Mouse (Mus musculus): ENCODE results near the gene Mlip. TPM values are rescaled to one million over a fixed set of nuclear protein-coding genes. Genes with fewer than 3 reads are reported as not detected.
A peak's percentile ranks its signal among the peaks of the same experiment; 100 is the strongest.

Gene Mlip
- total RNA-seq, 1 experiment, result not detected

GRCm38 (mm10) chr9:77391248-77391647, 38.5 kb upstream of the Mlip start:
- Histone ChIP-seq H3K4me3 (ENCODE audit: insufficient read depth in 1 of 2, low read depth in 1 of 2, low read length in 2 of 2, poor library complexity in 1 of 2, severe bottlenecking in 1 of 2) (no peak overlapping the region), H3K9me3 (ENCODE audit: control insufficient read depth, insufficient read depth, low read depth, low read length) (no peaks in the 10 kb centered on the region), H3K36me3 (ENCODE audit: control insufficient read depth, insufficient read depth, low read length, poor library complexity, severe bottlenecking) (no peaks in the 10 kb centered on the region), H3K27ac (ENCODE audit: insufficient read depth, low read depth, low read length, poor library complexity, severe bottlenecking) (no peak overlapping the region), H3K9ac (ENCODE audit: insufficient read depth, low read depth, low read length, poor library complexity, severe bottlenecking) (no peak overlapping the region), H3K4me1 (ENCODE audit: control insufficient read depth in 2 of 2, insufficient read depth in 2 of 2, low read length in 2 of 2, poor library complexity in 1 of 2) (peaks cover 0 to under 1% of the 10 kb centered on the region in 2 experiments; a peak in 1 of 4 replicates)
- in situ Hi-C loops (cut with MboI; ENCODE audit: low sequenced_read_pairs in 2 of 2, unreplicated experiment in 2 of 2), result no loop called here
- no peak for TF ChIP-seq HCFC1 (IDR thresholded peaks at IDR 0.05; ENCODE audit: borderline replicate concordance, insufficient read depth, low read length)
- TF ChIP-seq CHD2 (IDR thresholded peaks at IDR 0.05; ENCODE audit: low read depth, low read length), result no peak
- no peak for TF ChIP-seq ZNF384 (IDR thresholded peaks at IDR 0.05; ENCODE audit: low read depth, low read length)
- TF ChIP-seq MAFK (IDR thresholded peaks at IDR 0.05; ENCODE audit: insufficient read depth, low read depth, low read length), result no peak
- no peak for TF ChIP-seq ZC3H11A (IDR thresholded peaks at IDR 0.05; ENCODE audit: borderline replicate concordance, low read depth, low read length)
- no peak for DNase-seq (ENCODE audit: low read depth, low spot score)

DNA sequence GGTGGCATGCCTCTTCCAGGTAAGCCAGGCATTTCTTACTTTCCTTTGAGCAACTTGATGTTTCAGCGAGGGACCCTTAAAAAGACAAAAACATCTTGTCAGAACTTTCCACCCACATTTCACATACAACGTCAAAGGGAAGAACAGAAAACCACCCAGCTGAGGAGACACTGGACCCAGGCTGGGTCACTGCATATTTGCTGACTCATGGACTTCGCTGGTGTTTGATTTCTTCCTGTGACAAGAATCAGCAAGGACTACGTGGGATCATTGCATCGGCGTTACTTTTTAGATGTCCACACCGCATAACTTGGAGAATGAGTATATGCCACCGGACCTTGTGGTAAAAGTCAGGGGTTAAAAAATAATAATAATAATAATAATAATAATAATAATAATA, 36.2 kb upstream of the Mlip start:
- H3K4me1 ChIP-seq (ENCODE audit: control insufficient read depth in 2 of 2, insufficient read depth in 2 of 2, low read length in 2 of 2, poor library complexity in 1 of 2), result no peaks in the 10 kb centered on the region
- no peaks in the 10 kb centered on the region for H3K36me3 ChIP-seq (ENCODE audit: control insufficient read depth, insufficient read depth, low read length, poor library complexity, severe bottlenecking)
- H3K4me3 ChIP-seq (ENCODE audit: insufficient read depth in 1 of 2, low read depth in 1 of 2, low read length in 2 of 2, poor library complexity in 1 of 2, severe bottlenecking in 1 of 2), result no peak overlapping the region
- no peak overlapping the region for H3K9ac ChIP-seq (ENCODE audit: insufficient read depth, low read depth, low read length, poor library complexity, severe bottlenecking)
- TF ChIP-seq CHD2 (IDR thresholded peaks at IDR 0.05; ENCODE audit: low read depth, low read length) (no peak), ZNF384 (IDR thresholded peaks at IDR 0.05; ENCODE audit: low read depth, low read length) (no peak), HCFC1 (IDR thresholded peaks at IDR 0.05; ENCODE audit: borderline replicate concordance, insufficient read depth, low read length) (no peak), MAFK (IDR thresholded peaks at IDR 0.05; ENCODE audit: insufficient read depth, low read depth, low read length) (peak; percentile 70)
- H3K9me3 ChIP-seq (ENCODE audit: control insufficient read depth, insufficient read depth, low read depth, low read length), result no peaks in the 10 kb centered on the region
- in situ Hi-C loops (cut with MboI; ENCODE audit: low sequenced_read_pairs in 2 of 2, unreplicated experiment in 2 of 2), result no loop called here
- DNase-seq (ENCODE audit: low read depth, low spot score), result no peak
- no peak overlapping the region for H3K27ac ChIP-seq (ENCODE audit: insufficient read depth, low read depth, low read length, poor library complexity, severe bottlenecking)

DNA sequence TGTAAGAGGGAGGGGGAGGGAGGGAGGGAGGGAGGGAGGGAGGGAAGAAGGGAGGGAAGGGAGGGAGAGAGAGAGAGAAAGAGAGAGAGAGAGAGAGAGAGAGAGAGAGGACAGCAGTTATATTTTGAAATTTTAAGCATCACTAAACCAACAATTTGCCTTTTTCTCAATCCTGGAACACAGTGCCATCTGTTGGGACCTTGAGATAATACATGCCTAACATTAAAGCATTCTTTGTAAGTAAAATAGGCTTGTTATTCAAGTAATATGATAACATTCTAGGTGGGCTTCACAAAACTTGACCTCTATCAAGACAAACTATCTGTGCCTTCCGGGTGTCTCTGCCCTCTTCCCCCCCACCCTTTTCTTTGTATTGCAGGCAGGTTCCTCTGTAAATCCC, 34.0 kb upstream of the Mlip start:
- no peak for DNase-seq (ENCODE audit: low read depth, low spot score)

DNA sequence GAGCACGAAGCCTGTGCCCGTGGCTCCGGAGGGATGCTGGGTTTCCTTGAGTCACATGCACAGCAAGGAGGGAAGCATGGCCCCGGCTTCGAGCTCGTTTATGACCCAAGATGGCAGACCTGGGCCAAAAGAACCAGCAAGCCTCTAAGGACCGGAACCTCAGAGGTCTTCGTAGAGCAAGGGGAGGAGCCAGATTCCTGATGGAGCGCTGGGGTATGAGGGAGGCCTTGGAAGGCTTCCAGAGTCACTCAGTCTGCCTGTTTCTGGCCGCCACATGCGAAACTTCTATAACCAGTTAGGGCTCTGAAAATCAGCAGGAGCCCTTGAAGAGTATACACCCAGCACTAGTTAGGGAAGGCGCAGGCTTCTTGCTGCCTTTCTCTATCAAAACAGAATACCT, 32.8 kb upstream of the Mlip start:
- H3K27ac ChIP-seq (ENCODE audit: insufficient read depth, low read depth, low read length, poor library complexity, severe bottlenecking), result no peak overlapping the region
- no peak overlapping the region for H3K9ac ChIP-seq (ENCODE audit: insufficient read depth, low read depth, low read length, poor library complexity, severe bottlenecking)
- H3K4me1 ChIP-seq (ENCODE audit: control insufficient read depth in 2 of 2, insufficient read depth in 2 of 2, low read length in 2 of 2, poor library complexity in 1 of 2), result no peaks in the 10 kb centered on the region
- no peak overlapping the region for H3K4me3 ChIP-seq (ENCODE audit: insufficient read depth in 1 of 2, low read depth in 1 of 2, low read length in 2 of 2, poor library complexity in 1 of 2, severe bottlenecking in 1 of 2)
- in situ Hi-C loops (cut with MboI; ENCODE audit: low sequenced_read_pairs in 2 of 2, unreplicated experiment in 2 of 2), result no loop called here
- H3K9me3 ChIP-seq (ENCODE audit: control insufficient read depth, insufficient read depth, low read depth, low read length), result no peaks in the 10 kb centered on the region
- DNase-seq (ENCODE audit: low read depth, low spot score), result no peak
- H3K36me3 ChIP-seq (ENCODE audit: control insufficient read depth, insufficient read depth, low read length, poor library complexity, severe bottlenecking), result no peaks in the 10 kb centered on the region
- TF ChIP-seq HCFC1 (IDR thresholded peaks at IDR 0.05; ENCODE audit: borderline replicate concordance, insufficient read depth, low read length) (no peak), CHD2 (IDR thresholded peaks at IDR 0.05; ENCODE audit: low read depth, low read length) (no peak), ZC3H11A (IDR thresholded peaks at IDR 0.05; ENCODE audit: borderline replicate concordance, low read depth, low read length) (no peak), MAFK (IDR thresholded peaks at IDR 0.05; ENCODE audit: insufficient read depth, low read depth, low read length) (no peak), ZNF384 (IDR thresholded peaks at IDR 0.05; ENCODE audit: low read depth, low read length) (no peak)

More for the DNA sequence above, 34.0 kb upstream of the Mlip start:
- H3K4me3 ChIP-seq (ENCODE audit: insufficient read depth in 1 of 2, low read depth in 1 of 2, low read length in 2 of 2, poor library complexity in 1 of 2, severe bottlenecking in 1 of 2), result no peak overlapping the region
- TF ChIP-seq MAFK (IDR thresholded peaks at IDR 0.05; ENCODE audit: insufficient read depth, low read depth, low read length), result no peak
- TF ChIP-seq ZNF384 (IDR thresholded peaks at IDR 0.05; ENCODE audit: low read depth, low read length), result no peak
- TF ChIP-seq CHD2 (IDR thresholded peaks at IDR 0.05; ENCODE audit: low read depth, low read length), result no peak
- no peak for TF ChIP-seq HCFC1 (IDR thresholded peaks at IDR 0.05; ENCODE audit: borderline replicate concordance, insufficient read depth, low read length)
- no peak for TF ChIP-seq ZC3H11A (IDR thresholded peaks at IDR 0.05; ENCODE audit: borderline replicate concordance, low read depth, low read length)
- no peaks in the 10 kb centered on the region for H3K36me3 ChIP-seq (ENCODE audit: control insufficient read depth, insufficient read depth, low read length, poor library complexity, severe bottlenecking)
- no peaks in the 10 kb centered on the region for H3K4me1 ChIP-seq (ENCODE audit: control insufficient read depth in 2 of 2, insufficient read depth in 2 of 2, low read length in 2 of 2, poor library complexity in 1 of 2)
- H3K9ac ChIP-seq (ENCODE audit: insufficient read depth, low read depth, low read length, poor library complexity, severe bottlenecking), result no peak overlapping the region
- H3K9me3 ChIP-seq (ENCODE audit: control insufficient read depth, insufficient read depth, low read depth, low read length), result no peaks in the 10 kb centered on the region
- in situ Hi-C loops (cut with MboI; ENCODE audit: low sequenced_read_pairs in 2 of 2, unreplicated experiment in 2 of 2), result no loop called here
- no peak overlapping the region for H3K27ac ChIP-seq (ENCODE audit: insufficient read depth, low read depth, low read length, poor library complexity, severe bottlenecking)

GRCm38 (mm10) chr9:77384651-77385050, 31.9 kb upstream of the Mlip start:
- no peaks in the 10 kb centered on the region for H3K4me1 ChIP-seq (ENCODE audit: control insufficient read depth in 2 of 2, insufficient read depth in 2 of 2, low read length in 2 of 2, poor library complexity in 1 of 2)
- no peaks in the 10 kb centered on the region for H3K9me3 ChIP-seq (ENCODE audit: control insufficient read depth, insufficient read depth, low read depth, low read length)
- H3K9ac ChIP-seq (ENCODE audit: insufficient read depth, low read depth, low read length, poor library complexity, severe bottlenecking), result no peak overlapping the region
- no peak for DNase-seq (ENCODE audit: low read depth, low spot score)
- no peak overlapping the region for H3K27ac ChIP-seq (ENCODE audit: insufficient read depth, low read depth, low read length, poor library complexity, severe bottlenecking)
- in situ Hi-C loops (cut with MboI; ENCODE audit: low sequenced_read_pairs in 2 of 2, unreplicated experiment in 2 of 2), result no loop called here
- H3K4me3 ChIP-seq (ENCODE audit: insufficient read depth in 1 of 2, low read depth in 1 of 2, low read length in 2 of 2, poor library complexity in 1 of 2, severe bottlenecking in 1 of 2), result no peak overlapping the region
- H3K36me3 ChIP-seq (ENCODE audit: control insufficient read depth, insufficient read depth, low read length, poor library complexity, severe bottlenecking), result no peaks in the 10 kb centered on the region
- TF ChIP-seq HCFC1 (IDR thresholded peaks at IDR 0.05; ENCODE audit: borderline replicate concordance, insufficient read depth, low read length) (no peak), ZNF384 (IDR thresholded peaks at IDR 0.05; ENCODE audit: low read depth, low read length) (no peak), ZC3H11A (IDR thresholded peaks at IDR 0.05; ENCODE audit: borderline replicate concordance, low read depth, low read length) (no peak), MAFK (IDR thresholded peaks at IDR 0.05; ENCODE audit: insufficient read depth, low read depth, low read length) (no peak), CHD2 (IDR thresholded peaks at IDR 0.05; ENCODE audit: low read depth, low read length) (no peak)
